Mouse (Mus musculus) hindbrain, embryonic 11.5 days (tissue): ENCODE results near the gene Lrit2. TPM values are rescaled to one million over a fixed set of nuclear protein-coding genes. Genes with fewer than 3 reads are reported as not detected.

Source experiments
- ATAC-seq: fragments of 200-750 bp; cut with Nextera tagmentation; 2 replicates; pipeline ENCODE4 v1.8.0; 2017; ENCODE audit warnings: mild to moderate bottlenecking, moderate TSS enrichment, moderate library complexity; ENCODE audit not compliant: low FRiP score
- DNase-seq: peaks from one replicate; pipeline ENCODE4 v3.0.0-alpha.2; 2015; ENCODE audit warnings: low spot score
- H3K27ac ChIP-seq: fragments of 300-500 bp; sonication (generic); 2 replicates; pipeline ENCODE4 v1.5.1; 2014; ENCODE audit warnings: mild to moderate bottlenecking, low read depth, low read length
- H3K27me3 ChIP-seq: fragments of 300-500 bp; sonication (generic); 2 replicates; pipeline ENCODE4 v1.6.1; 2014; ENCODE audit warnings: mild to moderate bottlenecking, low read length, moderate library complexity, mixed read lengths; ENCODE audit not compliant: control insufficient read depth, insufficient read depth
- H3K36me3 ChIP-seq: fragments of 300-500 bp; sonication (generic); 2 replicates; pipeline ENCODE4 v1.6.1; 2014; ENCODE audit warnings: mild to moderate bottlenecking, low read length, moderate library complexity, mixed read lengths; ENCODE audit not compliant: control insufficient read depth, insufficient read depth
- H3K4me1 ChIP-seq: fragments of 300-500 bp; sonication (generic); replicated peaks from 2 replicates; pipeline ENCODE4 v1.6.1; 2014; ENCODE audit warnings: low read length, mixed read lengths; ENCODE audit not compliant: control insufficient read depth, insufficient read depth
- H3K4me2 ChIP-seq: fragments of 300-500 bp; sonication (generic); replicated peaks from 2 replicates; pipeline ENCODE4 v1.6.1; 2014; ENCODE audit warnings: mild to moderate bottlenecking, low read depth, low read length
- H3K4me3 ChIP-seq: fragments of 300-500 bp; sonication (generic); 2 replicates; pipeline ENCODE4 v1.5.1; 2014; ENCODE audit warnings: low read depth, low read length
- H3K9ac ChIP-seq: fragments of 300-500 bp; sonication (generic); 2 replicates; pipeline ENCODE4 v1.6.1; 2014; ENCODE audit warnings: low read depth, low read length
- H3K9me3 ChIP-seq: fragments of 300-500 bp; sonication (generic); 2 replicates; pipeline ENCODE4 v1.6.1; 2016; ENCODE audit warnings: low read length; ENCODE audit not compliant: control insufficient read depth
- WGBS: fragments of 180-500 bp; shearing (Covaris S2); extraction: QIAGEN DNeasy Blood & Tissue Kit; methylation state at CpG from one replicate; pipeline ENCODE4 v1.1.7; 2014; 5-methylcytosine and 5-hydroxymethylcytosine counted together
- polyA plus RNA-seq: library from polyadenylated mRNA; unstranded; fragments of >200 nt; fragmentation: Nextera tagmentation; extraction: Ambion mirVana; gene quantifications from 2 replicates; pipeline ENCODE4 v1.2.1, GENCODE M21; 2014

Lrit2 gene
- polyA plus RNA-seq, 1 experiment from 2014 or later = not detected

DNA sequence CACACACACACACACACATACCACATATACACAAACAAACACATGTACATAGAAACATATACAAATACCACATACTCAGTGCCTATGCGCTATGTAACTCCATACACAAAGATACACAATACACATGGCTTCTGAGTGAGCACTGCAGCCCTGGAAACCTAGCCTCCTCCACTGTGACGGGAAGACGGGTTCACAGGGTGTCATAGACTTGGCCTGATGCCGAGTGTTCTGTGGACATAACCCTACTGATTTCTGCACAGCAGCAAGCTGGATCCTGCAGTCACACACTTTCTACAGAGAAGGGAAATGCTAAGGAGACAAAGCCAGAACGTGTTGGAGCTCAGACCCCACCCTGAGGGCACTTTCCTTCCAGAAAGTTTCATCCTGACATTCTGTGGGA lies 37.0 kb downstream of the Lrit2 start:
- no peak for DNase-seq
- 73% methylated on average over 5 of the region's 5 CpGs for WGBS
- no peaks in the 10 kb centered on the region for H3K9me3 ChIP-seq
- no peaks in the 10 kb centered on the region for H3K4me1 ChIP-seq
- ATAC-seq = no peak
- H3K27ac ChIP-seq = no peak overlapping the region
- no peak overlapping the region for H3K4me3 ChIP-seq
- no peaks in the 10 kb centered on the region for H3K27me3 ChIP-seq
- no peak overlapping the region for H3K9ac ChIP-seq
- no peak overlapping the region for H3K4me2 ChIP-seq
- no peaks in the 10 kb centered on the region for H3K36me3 ChIP-seq

DNA sequence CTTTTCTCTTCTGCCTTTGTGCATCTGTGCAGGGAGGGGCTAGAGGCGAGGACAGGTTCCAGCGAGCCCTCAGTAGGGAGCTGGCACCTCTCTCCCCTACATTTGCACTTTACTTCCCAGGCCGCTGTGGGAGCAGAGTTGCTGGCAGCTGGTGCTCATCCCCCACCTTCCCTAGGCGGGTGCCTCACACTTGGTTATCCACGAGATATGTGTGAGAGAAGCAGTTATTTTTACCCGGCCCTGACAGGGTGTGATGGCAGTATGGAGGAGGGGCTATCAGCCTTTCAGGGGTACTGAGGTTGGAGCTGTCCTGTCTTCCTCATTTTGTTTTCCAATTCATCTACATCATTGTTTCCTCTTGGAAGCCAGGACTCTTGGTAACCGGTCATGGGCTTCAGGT lies 38.1 kb downstream of the Lrit2 start:
- H3K27ac ChIP-seq = no peak overlapping the region
- H3K9ac ChIP-seq = no peak overlapping the region
- H3K4me1 ChIP-seq = no peaks in the 10 kb centered on the region
- no peaks in the 10 kb centered on the region for H3K9me3 ChIP-seq
- H3K27me3 ChIP-seq = no peaks in the 10 kb centered on the region
- WGBS = 44% methylated on average over 7 of the region's 7 CpGs
- no peak overlapping the region for H3K4me2 ChIP-seq
- DNase-seq (no peak), ATAC-seq (no peak)
- H3K36me3 ChIP-seq = no peaks in the 10 kb centered on the region
- no peak overlapping the region for H3K4me3 ChIP-seq

DNA sequence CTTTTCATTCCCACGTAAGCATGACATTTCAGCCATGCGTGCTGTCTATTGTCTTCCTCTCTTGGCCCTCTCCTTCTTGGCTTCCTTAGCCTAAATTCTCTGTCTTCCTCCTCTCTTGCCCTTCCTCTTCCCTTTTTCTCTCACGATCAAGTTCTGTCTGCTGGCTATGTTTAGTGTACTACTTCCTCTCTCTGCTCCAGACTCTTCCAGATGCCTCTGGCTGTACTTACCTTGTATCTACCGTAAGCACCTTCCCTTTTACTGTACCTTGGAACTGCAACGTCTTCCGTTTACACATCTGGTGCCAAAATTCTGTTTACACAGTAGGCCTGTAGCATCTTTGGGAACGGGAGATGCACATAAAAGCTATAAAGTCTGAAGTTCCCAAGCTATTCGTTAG lies 41.7 kb downstream of the Lrit2 start:
- DNase-seq (no peak), ATAC-seq (no peak)
- no peak overlapping the region for H3K9ac ChIP-seq
- no peak overlapping the region for H3K27ac ChIP-seq
- H3K4me3 ChIP-seq = no peak overlapping the region
- 84% methylated on average over 8 of the region's 8 CpGs for WGBS
- no peaks in the 10 kb centered on the region for H3K36me3 ChIP-seq
- no peaks in the 10 kb centered on the region for H3K27me3 ChIP-seq
- no peak overlapping the region for H3K4me2 ChIP-seq
- no peaks in the 10 kb centered on the region for H3K9me3 ChIP-seq
- H3K4me1 ChIP-seq = no peaks in the 10 kb centered on the region

DNA sequence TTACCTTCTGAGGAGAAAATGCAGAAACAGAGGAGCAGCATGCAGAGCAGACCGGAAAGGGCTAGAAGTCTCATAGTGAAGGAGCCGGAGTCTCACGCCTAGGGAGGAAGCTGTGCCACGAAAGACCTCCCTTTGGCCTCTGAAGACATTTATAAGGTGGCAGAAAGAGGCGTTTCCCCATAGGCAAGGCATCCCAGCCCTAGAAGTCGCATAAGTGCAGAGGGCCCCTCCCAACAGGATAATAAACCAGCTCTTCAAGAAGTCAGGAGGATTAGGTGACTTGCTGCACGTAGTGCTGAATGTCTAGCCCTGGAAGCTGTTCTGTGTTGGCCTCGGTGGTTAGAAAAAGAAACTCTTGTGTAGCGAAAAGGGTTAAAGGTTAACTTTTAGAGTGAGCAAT lies 42.2 kb downstream of the Lrit2 start:
- 79% methylated on average over 9 of the region's 9 CpGs for WGBS
- Histone ChIP-seq H3K9ac (no peak overlapping the region), H3K27ac (no peak overlapping the region)

DNA sequence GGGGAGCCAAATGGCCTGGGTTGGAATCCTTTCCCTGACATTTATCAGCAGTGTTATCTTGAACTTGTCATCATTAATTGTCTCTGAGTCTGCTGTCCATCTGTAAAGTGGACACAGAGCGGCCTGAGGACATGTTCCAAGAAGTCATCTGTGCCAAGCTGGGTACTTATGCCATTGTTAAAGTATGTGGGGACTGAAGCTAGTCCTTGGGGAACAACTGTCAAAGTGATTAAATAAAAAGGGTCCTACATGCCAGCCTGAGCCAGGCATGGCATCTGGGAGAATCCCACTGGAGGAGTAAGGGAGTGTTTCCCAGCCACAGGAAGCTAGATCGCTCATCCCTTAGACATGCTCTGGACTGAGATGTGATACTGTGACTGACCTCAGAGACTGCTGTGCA lies 42.7 kb downstream of the Lrit2 start:
- no peak overlapping the region for H3K27ac ChIP-seq
- no peak overlapping the region for H3K4me3 ChIP-seq
- no peak overlapping the region for H3K9ac ChIP-seq
- DNase-seq (no peak), ATAC-seq (no peak)
- H3K4me2 ChIP-seq = no peak overlapping the region
- WGBS = 84% methylated on average over 2 of the region's 2 CpGs
- no peaks in the 10 kb centered on the region for H3K36me3 ChIP-seq
- no peaks in the 10 kb centered on the region for H3K27me3 ChIP-seq
- no peaks in the 10 kb centered on the region for H3K4me1 ChIP-seq
- no peaks in the 10 kb centered on the region for H3K9me3 ChIP-seq

More for the DNA sequence above, 42.2 kb downstream of the Lrit2 start:
- Histone ChIP-seq H3K4me3 (no peak overlapping the region), H3K27me3 (no peaks in the 10 kb centered on the region), H3K9me3 (no peaks in the 10 kb centered on the region), H3K4me1 (no peaks in the 10 kb centered on the region), H3K4me2 (no peak overlapping the region), H3K36me3 (no peaks in the 10 kb centered on the region)
- no peak for DNase-seq
- ATAC-seq = no peak

DNA sequence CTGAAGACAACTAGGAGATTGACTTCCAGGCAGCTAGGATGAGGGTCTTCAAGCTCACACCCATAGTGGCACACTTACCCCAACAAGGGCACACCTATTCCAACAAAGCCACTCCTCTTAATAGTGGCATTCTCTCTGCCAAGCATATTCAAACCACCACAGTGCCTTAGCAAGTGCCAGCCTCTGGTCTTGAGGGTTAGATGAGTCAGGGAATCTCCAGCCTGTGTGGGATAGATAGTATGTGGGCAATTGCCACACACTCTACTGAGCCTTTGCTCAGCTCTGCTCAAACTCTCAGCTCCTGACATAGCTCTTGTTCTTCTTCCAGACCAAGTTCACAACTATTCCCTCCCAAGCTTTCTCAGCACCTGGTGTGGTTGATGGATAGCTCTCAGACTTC lies 43.6 kb downstream of the Lrit2 start:
- Histone ChIP-seq H3K9me3 (no peaks in the 10 kb centered on the region), H3K27me3 (no peaks in the 10 kb centered on the region), H3K27ac (no peak overlapping the region), H3K4me1 (no peaks in the 10 kb centered on the region), H3K4me2 (no peak overlapping the region), H3K4me3 (no peak overlapping the region), H3K9ac (no peak overlapping the region), H3K36me3 (no peaks in the 10 kb centered on the region)
- DNase-seq = no peak
- ATAC-seq = no peak

DNA sequence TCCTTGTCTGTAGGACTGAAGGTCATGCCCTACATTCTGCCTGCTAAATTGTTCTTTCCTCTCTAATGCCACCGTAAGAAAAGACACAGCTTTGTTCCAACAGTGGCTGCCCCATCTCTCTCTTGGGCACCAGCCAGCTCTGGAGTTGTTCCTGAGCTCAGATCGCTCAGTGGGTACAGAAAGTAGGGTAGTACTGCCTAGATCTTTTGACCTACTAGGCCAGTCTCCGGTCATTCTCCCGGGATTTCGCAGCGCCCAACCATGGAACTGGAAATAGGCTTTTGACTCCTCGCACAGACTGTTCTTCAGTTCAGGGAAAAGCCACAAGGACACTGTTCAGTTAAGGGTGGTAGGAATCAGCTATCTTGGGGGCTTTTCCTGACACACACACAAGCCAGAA lies 45.2 kb downstream of the Lrit2 start:
- Histone ChIP-seq H3K9me3 (no peaks in the 10 kb centered on the region), H3K27me3 (no peaks in the 10 kb centered on the region), H3K9ac (no peak overlapping the region), H3K4me2 (no peak overlapping the region), H3K27ac (no peak overlapping the region), H3K4me1 (no peaks in the 10 kb centered on the region), H3K4me3 (no peak overlapping the region), H3K36me3 (no peaks in the 10 kb centered on the region)
- WGBS = 90% methylated on average over 7 of the region's 7 CpGs
- ATAC-seq = no peak
- DNase-seq = no peak

DNA sequence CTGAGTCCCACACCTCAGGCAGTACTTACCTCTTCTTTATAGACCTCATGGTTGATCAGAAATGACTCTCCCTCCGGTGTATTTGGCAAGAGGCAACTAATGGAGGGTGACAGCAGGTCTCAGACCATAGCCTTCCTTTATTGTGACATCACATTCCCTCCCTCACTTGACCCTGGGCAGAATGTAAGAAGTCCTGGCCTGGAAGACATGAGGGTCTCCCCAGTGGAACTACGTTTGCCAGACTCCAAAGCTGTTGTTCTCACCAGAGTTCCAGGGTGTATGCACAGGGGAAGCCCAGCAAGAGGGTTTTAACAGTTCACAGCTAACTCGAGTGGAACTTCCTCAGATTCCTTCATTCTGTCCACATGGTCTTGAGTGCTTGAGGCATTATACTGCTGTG lies 46.2 kb downstream of the Lrit2 start, which contains the start of gene 2610528A11Rik:
Gene 2610528A11Rik, minus strand, starts transcription at position 101 of the 400 bp plus-strand sequence.
- H3K36me3 ChIP-seq = no peaks in the 10 kb centered on the region
- H3K4me3 ChIP-seq = no peak within 1 kb of the TSS
- WGBS = 78% methylated on average over 3 of the region's 3 CpGs
- no peak for DNase-seq
- H3K27ac ChIP-seq = no peak within 1 kb of the TSS
- H3K4me2 ChIP-seq = no peak within 1 kb of the TSS
- H3K4me1 ChIP-seq = no peaks in the 10 kb centered on the region
- ATAC-seq = no peak
- H3K9me3 ChIP-seq = no peaks in the 10 kb centered on the region
- no peaks in the 10 kb centered on the region for H3K27me3 ChIP-seq
- no peak within 1 kb of the TSS for H3K9ac ChIP-seq

DNA sequence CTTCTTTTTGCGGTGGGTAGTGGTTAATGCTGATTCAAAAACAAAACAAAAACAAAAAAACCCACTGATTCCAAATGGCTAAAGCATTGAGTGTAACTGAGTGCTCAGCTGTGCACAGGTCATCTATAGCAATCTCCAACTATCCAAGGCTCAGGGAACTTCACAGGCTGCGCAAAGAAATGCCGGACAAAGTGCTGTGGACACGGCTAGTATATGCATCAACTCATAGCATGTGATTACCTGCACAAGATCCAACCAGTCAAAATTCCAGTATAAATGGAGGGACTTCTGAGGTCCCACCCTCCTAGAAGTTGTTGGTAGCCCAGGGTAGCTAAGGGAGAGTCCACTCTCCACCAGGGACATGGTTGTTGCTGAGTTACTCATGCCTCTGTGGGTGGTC lies 51.5 kb downstream of the Lrit2 start:
- Histone ChIP-seq H3K36me3 (no peaks in the 10 kb centered on the region), H3K4me2 (no peak overlapping the region), H3K4me3 (no peak overlapping the region), H3K27ac (no peak overlapping the region), H3K4me1 (no peaks in the 10 kb centered on the region), H3K27me3 (no peaks in the 10 kb centered on the region), H3K9ac (no peak overlapping the region), H3K9me3 (no peaks in the 10 kb centered on the region)
- 96% methylated on average over 4 of the region's 4 CpGs for WGBS
- DNase-seq (no peak), ATAC-seq (no peak)
